Mouse (Mus musculus) intestine, postnatal 0 days (tissue): ENCODE data around the gene Ap4s1. TPM values are rescaled to one million over a fixed set of nuclear protein-coding genes. Genes with fewer than 3 reads are reported as not detected.
A peak's percentile ranks its signal among the peaks of the same experiment; 100 is the strongest.

Experiments used
- ATAC-seq: fragments of 200-750 bp; cut with Nextera tagmentation; 2 replicates; pipeline ENCODE4 v1.8.0; 2017; ENCODE audit warnings: mild to moderate bottlenecking, moderate TSS enrichment, moderate library complexity
- H3K27ac ChIP-seq: fragments of 300-500 bp; sonication (generic); 2 replicates; pipeline ENCODE4 v1.5.1; 2014; ENCODE audit warnings: mild to moderate bottlenecking, low read depth, low read length, moderate library complexity
- H3K27me3 ChIP-seq: fragments of 300-500 bp; sonication (generic); replicated peaks from 2 replicates; pipeline ENCODE4 v1.6.1; 2014; ENCODE audit warnings: low read length, mixed read lengths; ENCODE audit not compliant: control insufficient read depth, insufficient read depth
- H3K36me3 ChIP-seq: fragments of 300-500 bp; sonication (generic); 2 replicates; pipeline ENCODE4 v1.6.1; 2014; ENCODE audit warnings: mild to moderate bottlenecking, moderate library complexity; ENCODE audit not compliant: control insufficient read depth, insufficient read depth
- H3K4me1 ChIP-seq: fragments of 300-500 bp; sonication (generic); replicated peaks from 2 replicates; pipeline ENCODE4 v1.6.1; 2014; ENCODE audit warnings: antibody characterized with exemption, low read length, mixed read lengths; ENCODE audit not compliant: control insufficient read depth, insufficient read depth
- H3K4me2 ChIP-seq: fragments of 300-500 bp; sonication (generic); replicated peaks from 2 replicates; pipeline ENCODE4 v1.6.1; 2014; ENCODE audit warnings: low read depth, mild to moderate bottlenecking, moderate library complexity
- H3K4me3 ChIP-seq: fragments of 300-500 bp; sonication (generic); 2 replicates; pipeline ENCODE4 v1.5.1; 2014; ENCODE audit warnings: low read depth, low read length
- H3K9ac ChIP-seq: fragments of 300-500 bp; sonication (generic); 2 replicates; pipeline ENCODE4 v1.6.1; 2014; ENCODE audit warnings: mild to moderate bottlenecking, low read depth, low read length
- H3K9me3 ChIP-seq: fragments of 300-500 bp; sonication (generic); 2 replicates; pipeline ENCODE4 v1.6.1; 2016; ENCODE audit warnings: mixed run types; ENCODE audit not compliant: control insufficient read depth
- CTCF ChIP-seq: sonication (generic); IDR thresholded peaks from 2 replicates; pipeline ENCODE4 v1.5.1; 2016; ENCODE audit warnings: low read depth, mild to moderate bottlenecking, control low read depth, antibody characterized with exemption, moderate library complexity
- WGBS: fragments of 180-500 bp; shearing (Covaris S2); extraction: QIAGEN DNeasy Blood & Tissue Kit; methylation state at CpG from one replicate; pipeline ENCODE4 v1.1.7; 2014; 5-methylcytosine and 5-hydroxymethylcytosine counted together
- polyA plus RNA-seq: library from polyadenylated mRNA; unstranded; fragments of >200 nt; fragmentation: Nextera tagmentation; extraction: Ambion mirVana; gene quantifications from 2 replicates; pipeline ENCODE4 v1.2.1, GENCODE M21; 2015

Ap4s1 gene
- polyA plus RNA-seq, 1 experiment from 2014 or later = 25.7 TPM

- WGBS = 60% methylated on average over 11 of the region's 11 CpGs
- Histone ChIP-seq H3K4me1 (peaks cover 2% of the 10 kb centered on the region; the same call in 1 of the 2 replicates), H3K9me3 (no peaks in the 10 kb centered on the region), H3K27ac (0 out of 2 replicates have a peak overlapping the region, but pooled peaks have one; percentile 8), H3K9ac (no peak overlapping the region), H3K27me3 (no peaks in the 10 kb centered on the region), H3K4me2 (no peak overlapping the region), H3K36me3 (no peaks in the 10 kb centered on the region), H3K4me3 (no peak overlapping the region)
- TF ChIP-seq CTCF = no peak
- no peak for ATAC-seq
These were observed 38.2 kb downstream of the Ap4s1 start for GRCm38 (mm10) chr12:51729058-51729457.

DNA sequence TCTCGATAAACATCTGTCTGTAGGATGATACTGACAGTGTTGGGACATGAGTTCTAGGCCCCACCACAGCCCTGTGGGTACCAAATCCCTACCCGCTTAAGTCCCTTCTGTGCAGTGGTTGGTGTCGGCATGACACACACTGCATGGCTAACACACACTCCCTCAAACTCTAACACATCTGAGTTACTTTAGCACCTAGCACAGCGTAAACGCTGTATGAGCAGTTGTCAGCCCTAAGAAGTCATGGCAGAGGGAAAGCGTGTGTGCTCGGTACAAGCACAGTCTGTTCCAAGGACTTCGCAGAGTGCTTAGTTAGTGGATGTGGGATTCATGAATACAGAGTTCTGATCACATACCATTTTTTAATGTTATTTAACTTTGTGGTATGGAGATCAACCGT, 39.0 kb downstream of the Ap4s1 start:
- ATAC-seq = no peak
- 95% methylated on average over 9 of the region's 9 CpGs for WGBS
- Histone ChIP-seq H3K4me3 (no peak overlapping the region), H3K27ac (peak overlapping the region; percentile 21; the same call in 1 of the 2 replicates), H3K27me3 (no peaks in the 10 kb centered on the region), H3K4me2 (no peak overlapping the region), H3K9me3 (no peaks in the 10 kb centered on the region), H3K9ac (no peak overlapping the region), H3K36me3 (no peaks in the 10 kb centered on the region), H3K4me1 (peaks cover 4% of the 10 kb centered on the region; the same call in 1 of the 2 replicates)
- TF ChIP-seq CTCF = no peak

- no peaks in the 10 kb centered on the region for H3K9me3 ChIP-seq
- TF ChIP-seq CTCF = no peak
- H3K4me3 ChIP-seq = no peak overlapping the region
- H3K4me2 ChIP-seq = 0 out of 2 replicates have a peak overlapping the region, but pooled peaks have one; percentile 9
- ATAC-seq = no peak
- H3K36me3 ChIP-seq = no peaks in the 10 kb centered on the region
- no peak overlapping the region for H3K9ac ChIP-seq
- WGBS = 43% methylated on average over 14 of the region's 14 CpGs
- peaks cover 12% of the 10 kb centered on the region; the same call in 1 of the 2 replicates for H3K4me1 ChIP-seq
- H3K27ac ChIP-seq = peak overlapping the region; percentile 46
- no peaks in the 10 kb centered on the region for H3K27me3 ChIP-seq
These were observed 43.9 kb downstream of the Ap4s1 start for GRCm38 (mm10) chr12:51734605-51735211.

- no peak overlapping the region for H3K4me2 ChIP-seq
These were observed 45.0 kb downstream of the Ap4s1 start for GRCm38 (mm10) chr12:51735840-51736271.

DNA sequence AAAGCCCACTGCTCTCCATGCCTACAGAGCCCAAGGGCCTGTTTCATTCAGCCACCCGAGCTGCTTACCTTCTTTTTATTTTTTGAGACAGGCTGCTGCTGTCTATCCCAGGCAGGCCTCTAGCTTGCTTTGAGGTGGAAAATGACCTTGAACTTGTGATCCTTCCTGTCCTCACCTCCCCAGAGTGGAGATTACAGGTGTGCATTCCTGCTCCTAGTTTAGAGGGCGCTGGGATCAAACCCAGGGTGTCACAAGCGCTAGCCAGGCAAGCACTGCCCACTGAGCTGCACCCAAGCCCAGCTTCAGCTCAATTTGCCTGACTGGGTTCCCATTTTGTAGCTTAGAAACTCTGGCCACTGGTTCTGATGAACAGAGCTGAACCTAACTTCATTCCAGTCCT, 45.5 kb downstream of the Ap4s1 start:
- Histone ChIP-seq H3K27ac (no peak overlapping the region), H3K4me2 (no peak overlapping the region), H3K36me3 (no peaks in the 10 kb centered on the region), H3K4me1 (peaks cover 12% of the 10 kb centered on the region; the same call in 1 of the 2 replicates), H3K9me3 (no peaks in the 10 kb centered on the region), H3K27me3 (no peaks in the 10 kb centered on the region), H3K4me3 (no peak overlapping the region), H3K9ac (no peak overlapping the region)
- ATAC-seq = no peak
- TF ChIP-seq CTCF = no peak
- WGBS = 57% methylated on average over 3 of the region's 3 CpGs

More at GRCm38 (mm10) chr12:51735840-51736271, 45.0 kb downstream of the Ap4s1 start:
- no peak for TF ChIP-seq CTCF
- Histone ChIP-seq H3K4me1 (peaks cover 12% of the 10 kb centered on the region; the same call in 1 of the 2 replicates), H3K4me3 (no peak overlapping the region), H3K27ac (peak overlapping the region; percentile 50), H3K9ac (no peak overlapping the region), H3K27me3 (no peaks in the 10 kb centered on the region), H3K9me3 (no peaks in the 10 kb centered on the region), H3K36me3 (no peaks in the 10 kb centered on the region)
- WGBS = 17% methylated on average over 7 of the region's 7 CpGs
- ATAC-seq = peak; percentile 63

DNA sequence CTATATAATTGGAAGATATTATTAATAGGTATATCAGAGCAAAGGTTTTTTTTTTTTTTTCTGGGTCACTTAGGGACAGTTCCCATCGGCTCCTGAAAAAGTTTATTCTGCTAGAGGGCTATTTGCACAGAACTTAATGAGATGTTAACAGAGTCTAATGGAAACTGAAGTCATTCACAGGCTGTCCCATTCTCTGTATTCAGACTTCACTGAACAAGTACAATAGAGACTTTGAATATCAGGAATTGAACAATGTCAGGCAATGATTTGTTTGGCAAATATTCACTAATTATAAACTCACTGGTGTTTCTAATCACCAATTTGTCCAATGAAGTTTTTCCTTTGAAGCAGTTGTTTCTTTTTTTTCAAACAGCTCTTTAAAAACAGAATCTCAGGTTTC, 46.0 kb downstream of the Ap4s1 start:
- WGBS = 42% methylated on average over 1 of the region's 1 CpGs
- Histone ChIP-seq H3K4me3 (no peak overlapping the region), H3K9ac (no peak overlapping the region), H3K4me2 (no peak overlapping the region), H3K27ac (no peak overlapping the region), H3K27me3 (no peaks in the 10 kb centered on the region), H3K9me3 (no peaks in the 10 kb centered on the region), H3K36me3 (peaks cover 1% of the 10 kb centered on the region; the same call in 1 of the 2 replicates), H3K4me1 (peaks cover 12% of the 10 kb centered on the region; the same call in 1 of the 2 replicates)
- no peak for ATAC-seq
- TF ChIP-seq CTCF = no peak
